Mouse (Mus musculus) brain, embryonic 14.5 days (tissue): ENCODE results near the gene Atp10b.
"Not testable (repeated sequence)": the region's sequence is repeated elsewhere in the genome, so short reads cannot be mapped to it uniquely, and the experiment has no call there.

Experiments
- CTCF ChIP-seq: fragments of 200-500 bp; IDR thresholded peaks from 2 replicates; pipeline ENCODE4 v1.5.1; 2012; ENCODE audit warnings: inconsistent platforms, mild to moderate bottlenecking, moderate library complexity, borderline replicate concordance; ENCODE audit not compliant: insufficient read depth, insufficient read length; ENCODE audit errors: extremely low read depth
- POLR2A ChIP-seq: fragments of 200-500 bp; IDR thresholded peaks from 2 replicates; pipeline ENCODE4 v1.6.1; 2012; ENCODE audit warnings: mild to moderate bottlenecking, inconsistent platforms, borderline replicate concordance; ENCODE audit not compliant: poor library complexity, insufficient read depth, insufficient read length, severe bottlenecking; ENCODE audit errors: extremely low read depth

- TF ChIP-seq CTCF, POLR2A: not testable (repeated sequence)
Measured at GRCm38 (mm10) chr11:43144882-43145281, 4.8 kb upstream of the Atp10b start.
